Mouse (Mus musculus) ES-E14 (cell line): ENCODE data around the gene Kdm6a. TPM values are rescaled to one million over a fixed set of nuclear protein-coding genes. Genes with fewer than 3 reads are reported as not detected.

ENCODE experiments used
- DNase-seq: peaks from one replicate; pipeline ENCODE4 v3.0.0-alpha.2; 2013; ENCODE audit warnings: low read depth, low spot score
- H3K27ac ChIP-seq: 2 replicates; pipeline ENCODE4 v1.5.1; 2012; ENCODE audit warnings: low read depth, mild to moderate bottlenecking, low read length, moderate library complexity, mixed read lengths; ENCODE audit not compliant: poor library complexity, insufficient read depth, severe bottlenecking
- H3K36me3 ChIP-seq: 2 replicates; pipeline ENCODE4 v1.6.1; 2012; ENCODE audit warnings: mild to moderate bottlenecking, low read length, moderate library complexity, mixed read lengths; ENCODE audit not compliant: control insufficient read depth, poor library complexity, insufficient read depth, severe bottlenecking
- H3K4me1 ChIP-seq, 2 experiments: fragments of 150-350 bp in 1 of 2; sonication (generic) in 1 of 2; 2 replicates each; pipeline ENCODE4 v1.6.1; 2012; ENCODE audit warnings: low read length in 2 of 2, mild to moderate bottlenecking in 1 of 2, mixed read lengths in 1 of 2; ENCODE audit not compliant: control insufficient read depth in 2 of 2, insufficient read depth in 2 of 2, poor library complexity in 1 of 2
- H3K4me3 ChIP-seq, 2 experiments: fragments of 150-350 bp in 1 of 2; sonication (generic) in 1 of 2; 2 replicates each; pipeline ENCODE4 v1.5.1; 2012; ENCODE audit warnings: low read length in 2 of 2, low read depth in 1 of 2, mild to moderate bottlenecking in 1 of 2, mixed read lengths in 1 of 2; ENCODE audit not compliant: insufficient read depth in 1 of 2, poor library complexity in 1 of 2, severe bottlenecking in 1 of 2
- H3K9ac ChIP-seq: 2 replicates; pipeline ENCODE4 v1.6.1; 2012; ENCODE audit warnings: low read depth, mild to moderate bottlenecking, low read length, mixed read lengths; ENCODE audit not compliant: poor library complexity, insufficient read depth, severe bottlenecking
- H3K9me3 ChIP-seq: fragments of 150-350 bp; sonication (generic); 2 replicates; pipeline ENCODE4 v1.6.1; 2012; ENCODE audit warnings: low read depth, mild to moderate bottlenecking, low read length; ENCODE audit not compliant: control insufficient read depth, insufficient read depth
- CHD2 ChIP-seq: IDR thresholded peaks from 2 replicates; pipeline ENCODE4 v1.6.1; 2014; ENCODE audit warnings: mild to moderate bottlenecking, low read depth, low read length, inconsistent platforms
- HCFC1 ChIP-seq: IDR thresholded peaks from 2 replicates; pipeline ENCODE4 v1.6.1; 2012; ENCODE audit warnings: low read length, inconsistent platforms, borderline replicate concordance; ENCODE audit not compliant: insufficient read depth
- MAFK ChIP-seq: IDR thresholded peaks from 2 replicates; pipeline ENCODE4 v1.6.1; 2014; ENCODE audit warnings: mild to moderate bottlenecking, low read depth, low read length, inconsistent platforms; ENCODE audit not compliant: insufficient read depth
- ZC3H11A ChIP-seq: IDR thresholded peaks from 2 replicates; pipeline ENCODE4 v1.6.1; 2012; ENCODE audit warnings: low read depth, mild to moderate bottlenecking, inconsistent platforms, low read length, borderline replicate concordance
- ZNF384 ChIP-seq: IDR thresholded peaks from 2 replicates; pipeline ENCODE4 v1.6.1; 2012; ENCODE audit warnings: low read depth, low read length, inconsistent platforms
- in situ Hi-C, 2 experiments: fragments of 600-800 bp; cut with MboI; formaldehyde crosslinking; loops; one replicate each; pipeline ENCODE4 v1.15.1; 2025; ENCODE audit warnings: low sequenced_read_pairs in 2 of 2, inconsistent platforms in 1 of 2; ENCODE audit not compliant: unreplicated experiment in 2 of 2
- total RNA-seq: library from RNA; depleted of rRNA; stranded (reverse); fragments of 300-350 nt; gene quantifications from 2 replicates; pipeline ENCODE4 v1.2.3, GENCODE M21; 2012

Gene Kdm6a
- total RNA-seq, 1 experiment: 44.2 TPM

DNA sequence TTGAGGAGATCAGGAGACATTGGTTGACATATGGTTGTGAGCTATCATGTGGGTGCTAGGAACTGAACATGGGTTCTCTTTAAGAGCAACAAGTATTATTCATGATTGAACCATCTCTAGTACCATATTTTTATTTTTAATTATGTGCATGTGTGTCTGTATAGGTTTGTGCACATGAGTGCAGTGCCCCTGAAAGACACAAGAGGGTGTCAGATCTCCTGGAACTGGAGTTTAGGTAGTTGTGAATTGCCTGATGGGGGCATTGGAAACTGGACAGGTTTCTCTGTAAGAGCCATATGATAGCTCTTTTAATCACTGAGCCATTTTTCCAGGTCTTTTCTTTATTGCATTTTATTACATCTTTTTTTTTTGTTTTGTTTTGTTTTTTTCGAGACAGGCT is 6.6 kb downstream of the Kdm6a start:
- TF ChIP-seq MAFK: no peak
- TF ChIP-seq ZNF384: no peak
- TF ChIP-seq CHD2: no peak
- no peak for TF ChIP-seq ZC3H11A
- no peak for TF ChIP-seq HCFC1
- H3K36me3 ChIP-seq: no peaks in the 10 kb centered on the region
- in situ Hi-C loops: no loop called here
- no peak for DNase-seq
- H3K27ac ChIP-seq: no peak overlapping the region
- H3K4me3 ChIP-seq: no peak overlapping the region
- H3K4me1 ChIP-seq: peaks cover 0 to 2% of the 10 kb centered on the region in 2 experiments; a peak in 1 of 4 replicates
- H3K9me3 ChIP-seq: no peaks in the 10 kb centered on the region
- no peak overlapping the region for H3K9ac ChIP-seq

DNA sequence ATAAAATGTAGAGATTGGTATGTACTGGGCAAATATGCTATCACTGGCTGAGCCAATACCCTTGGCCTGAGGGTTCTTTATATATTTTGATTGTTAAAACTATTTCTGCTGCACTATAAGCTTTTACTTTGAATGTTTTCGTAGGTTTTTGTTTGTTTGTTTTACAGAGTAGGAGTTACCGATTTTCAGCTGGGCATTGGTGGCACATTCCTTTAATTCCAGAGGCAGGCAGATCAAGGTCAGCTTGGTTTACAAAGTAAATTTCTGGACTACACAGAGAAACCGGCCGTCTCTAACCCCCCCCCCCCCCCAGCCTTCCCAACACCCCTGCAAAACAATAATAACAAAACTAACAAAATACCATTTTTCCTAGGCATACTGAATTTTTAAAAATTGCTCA is 12.5 kb downstream of the Kdm6a start:
- Histone ChIP-seq H3K36me3 (no peaks in the 10 kb centered on the region), H3K9me3 (no peaks in the 10 kb centered on the region), H3K4me1 (peaks cover 0 to 10% of the 10 kb centered on the region in 2 experiments; a peak in 1 of 4 replicates), H3K9ac (no peak overlapping the region), H3K27ac (no peak overlapping the region), H3K4me3 (no peak overlapping the region)
- no peak for DNase-seq
- TF ChIP-seq MAFK: no peak
- no peak for TF ChIP-seq HCFC1
- no peak for TF ChIP-seq ZNF384
- no peak for TF ChIP-seq ZC3H11A
- no peak for TF ChIP-seq CHD2
- in situ Hi-C loops: no loop called here

DNA sequence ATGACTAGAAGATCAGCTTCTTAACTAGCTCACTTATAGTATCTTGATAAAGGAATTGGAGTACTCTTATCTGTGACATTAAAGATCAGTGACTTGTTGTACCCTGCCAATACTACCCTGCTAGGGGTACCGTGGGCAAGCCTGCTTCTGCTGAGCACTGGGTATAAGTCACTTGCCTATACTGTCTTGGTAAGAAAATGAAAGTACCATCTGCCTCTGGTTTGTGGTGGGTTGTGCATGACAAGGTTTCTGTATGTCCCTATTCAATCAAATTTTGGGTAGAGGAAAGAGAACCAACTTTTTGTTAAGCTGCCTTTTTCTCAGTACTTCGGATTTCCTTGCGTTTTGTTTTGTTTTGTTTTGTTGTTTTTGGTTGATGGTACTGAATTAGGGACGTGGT is 15.4 kb downstream of the Kdm6a start:
- in situ Hi-C loops: no loop called here
- H3K4me1 ChIP-seq: peaks cover 0 to 18% of the 10 kb centered on the region in 2 experiments; a peak in 1 of 4 replicates
- DNase-seq: no peak
- no peak overlapping the region for H3K9ac ChIP-seq
- no peak overlapping the region for H3K4me3 ChIP-seq
- TF ChIP-seq HCFC1: no peak
- TF ChIP-seq ZNF384: no peak
- TF ChIP-seq CHD2: no peak
- no peak for TF ChIP-seq MAFK
- no peak for TF ChIP-seq ZC3H11A
- H3K27ac ChIP-seq: no peak overlapping the region
- H3K36me3 ChIP-seq: no peaks in the 10 kb centered on the region
- H3K9me3 ChIP-seq: no peaks in the 10 kb centered on the region

DNA sequence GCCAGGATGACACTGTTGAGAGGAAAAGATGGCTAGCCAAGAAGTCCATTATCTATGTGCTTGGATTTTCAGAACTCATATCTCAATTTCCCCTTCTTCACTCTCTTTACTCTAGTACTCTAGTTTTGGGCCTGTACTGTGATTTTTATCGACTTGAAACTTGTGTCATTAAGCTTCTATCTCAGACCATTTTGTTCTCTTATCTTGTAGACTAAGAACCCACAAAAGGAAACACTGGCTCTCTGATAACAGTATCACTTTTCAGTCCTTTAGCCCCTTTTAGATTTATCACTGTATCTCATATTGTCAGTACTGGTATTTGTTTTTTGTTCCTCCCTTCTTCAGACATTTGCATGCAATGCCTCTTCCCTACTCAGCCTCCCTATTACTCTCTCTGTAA is 17.1 kb downstream of the Kdm6a start:
- no peak for TF ChIP-seq HCFC1
- no peak for TF ChIP-seq ZNF384
- no peak for TF ChIP-seq CHD2
- TF ChIP-seq ZC3H11A: no peak
- TF ChIP-seq MAFK: no peak
- no peaks in the 10 kb centered on the region for H3K9me3 ChIP-seq
- H3K9ac ChIP-seq: no peak overlapping the region
- peaks cover 0 to 15% of the 10 kb centered on the region in 2 experiments; a peak in 1 of 4 replicates for H3K4me1 ChIP-seq
- H3K4me3 ChIP-seq: no peak overlapping the region
- no peak overlapping the region for H3K27ac ChIP-seq
- DNase-seq: no peak
- no peaks in the 10 kb centered on the region for H3K36me3 ChIP-seq
- in situ Hi-C loops: no loop called here

DNA sequence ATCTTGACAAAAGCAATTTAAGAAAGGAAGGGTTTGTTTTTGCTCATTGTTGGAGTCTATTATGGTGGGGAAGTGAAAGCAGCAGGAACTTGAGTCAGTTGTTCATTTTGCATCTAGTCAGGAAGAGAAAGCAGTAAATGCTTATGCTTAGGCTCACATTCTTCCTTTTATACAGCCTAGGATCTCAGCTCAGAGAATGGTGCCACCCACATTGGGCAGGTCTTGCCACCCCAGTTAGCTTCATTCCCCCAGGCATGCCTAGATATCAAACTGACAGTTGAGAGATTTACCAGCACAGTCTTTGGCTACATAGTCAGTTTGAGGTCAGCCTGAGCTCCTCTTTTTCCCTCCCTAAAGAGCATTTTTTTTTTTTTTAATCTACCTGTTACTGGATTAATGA is 24.8 kb downstream of the Kdm6a start:
- no peak for TF ChIP-seq MAFK
- no peak for TF ChIP-seq HCFC1
- TF ChIP-seq CHD2: no peak
- no peak for TF ChIP-seq ZC3H11A
- TF ChIP-seq ZNF384: no peak
- DNase-seq: no peak
- Histone ChIP-seq H3K36me3 (no peaks in the 10 kb centered on the region), H3K27ac (no peak overlapping the region), H3K9ac (no peak overlapping the region), H3K4me1 (peaks cover 0 to 3% of the 10 kb centered on the region in 2 experiments; a peak in 1 of 4 replicates), H3K4me3 (no peak overlapping the region), H3K9me3 (no peaks in the 10 kb centered on the region)
- in situ Hi-C loops: no loop called here
